Mouse (Mus musculus): ENCODE data around the gene Cela2a.

DNA sequence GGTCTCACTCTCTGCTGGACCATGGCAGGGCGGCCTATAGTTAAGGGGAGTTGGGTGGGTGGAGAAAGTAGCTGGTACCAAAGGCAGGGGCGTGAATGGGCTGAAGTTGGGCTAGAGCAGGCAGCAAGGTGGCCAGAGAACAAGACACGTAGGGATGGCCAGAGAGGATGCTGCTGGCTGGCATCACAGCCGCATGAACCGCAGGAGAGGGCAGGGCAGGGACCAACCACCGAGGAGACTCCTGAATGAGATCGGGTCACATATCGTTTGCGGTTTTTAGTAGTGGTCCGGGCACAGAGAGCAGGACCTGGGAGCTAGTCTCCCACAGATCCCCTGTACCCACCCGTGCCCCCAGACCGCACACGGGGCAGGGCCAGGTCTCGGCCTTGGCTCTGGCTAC lies 33.4 kb upstream of the Cela2a start:
- TF ChIP-seq CTCF (IDR thresholded peaks at IDR 0.05; ENCODE audit: borderline replicate concordance, insufficient read depth, low read length) (no peak), POLR2A (IDR thresholded peaks at IDR 0.05; ENCODE audit: low read depth, low read length) (no peak)

Measured in embryonic fibroblast, embryonic 13.5 days (primary cell).